In genomic region chr15:11436709-11437280, GRCm38 (mm10) we compare ENCODE assay signal across 20 mouse cellular contexts. TPM values are rescaled to one million over a fixed set of nuclear protein-coding genes. Genes with fewer than 3 reads are reported as not detected.
DNase-seq lines count a peak whose midpoint lies in the region; ATAC-seq and TF ChIP-seq lines count a peak whose summit lies in the region.
"Had no signal": no experiment of that assay in that cellular context is flagged by ENCODE, and none has a peak within 500 bp of the region (broad histone marks: within the 10 kb centered on the region; RNA-seq: fewer than 3 reads in every experiment).

No protein-coding gene starts in this region.

- dilution Hi-C loops in CH12.LX (cut with MboI; ENCODE audit: extremely low pct_ligation_motif_present, extremely low pct_unique_long_range_greater_than_20kb, low sequenced_read_pairs): no loop called here

- no peak for ATAC-seq in heart, embryonic 11.5 days (replicated peaks; ENCODE audit: insufficient number of reproducible peaks, low FRiP score, low TSS enrichment)
- ATAC-seq in Patski: no peak
- ATAC-seq: forebrain, embryonic 15.5 days; liver, postnatal 0 days had no signal

- TF ChIP-seq POLR2A in CH12.LX (IDR thresholded peaks at IDR 0.05; ENCODE audit: low read depth, low read length): no peak

- no peak overlapping the region for H3K9ac ChIP-seq in heart, embryonic 11.5 days (ENCODE audit: low read depth, low read length)
- H3K9ac ChIP-seq in CH12.LX (ENCODE audit: insufficient read depth, low read depth): no peak overlapping the region
- H3K9ac ChIP-seq: forebrain, embryonic 15.5 days; liver, postnatal 0 days; neural tube, embryonic 12.5 days had no signal

- 90% methylated on average over 15 of the region's 15 CpGs for WGBS in heart, embryonic 11.5 days (ENCODE audit: insufficient replicate concordance)

- in situ Hi-C loops in CH12.LX (cut with MboI; ENCODE audit: low pct_ligation_motif_present, low pct_unique_long_range_greater_than_20kb, low sequenced_read_pairs) (no loop called here), Patski (cut with MboI; ENCODE audit: low pct_unique_long_range_greater_than_20kb) (no loop called here)

- CTCF ChIA-PET in Patski (lab: Charles Lee): no interaction called here

- no peaks in the 10 kb centered on the region for H3K79me2 ChIP-seq in CH12.LX (replicated peaks; ENCODE audit: control insufficient read depth, extremely low read depth, insufficient read depth, poor library complexity, severe bottlenecking)

- no peaks in the 10 kb centered on the region for H3K4me1 ChIP-seq in heart, embryonic 11.5 days (ENCODE audit: control insufficient read depth, insufficient read depth, low read length)
- H3K4me1 ChIP-seq in CH12.LX (ENCODE audit: control insufficient read depth in 1 of 2, insufficient read depth in 2 of 2): peaks cover 0 to 4% of the 10 kb centered on the region in 2 experiments; a peak in 1 of 4 replicates
- H3K4me1 ChIP-seq: embryonic facial prominence, embryonic 10.5 days; forebrain, embryonic 15.5 days; neural tube, embryonic 12.5 days had no signal

- TF ChIP-seq CTCF in CH12.LX (conservative IDR thresholded peaks at IDR 0.05 in 1 of 2, IDR thresholded peaks at IDR 0.05 in 1 of 2; ENCODE audit: low read depth in 2 of 2, low read length in 2 of 2) (0 out of 4 replicates have a peak, but pooled peaks of 1 of the 2 experiments have one; percentile 1), Patski (IDR thresholded peaks at IDR 0.05) (peak; percentile 17)

- no peaks in the 10 kb centered on the region for H3K36me3 ChIP-seq in heart, embryonic 11.5 days (ENCODE audit: control insufficient read depth, insufficient read depth, low read length)
- no peaks in the 10 kb centered on the region for H3K36me3 ChIP-seq in CH12.LX (replicated peaks in 1 of 2; ENCODE audit: control insufficient read depth in 1 of 2, insufficient read depth in 1 of 2, low read length in 1 of 2)
- H3K36me3 ChIP-seq: embryonic facial prominence, embryonic 10.5 days; forebrain, embryonic 15.5 days; G1E; neural tube, embryonic 12.5 days had no signal

- TF ChIP-seq EP300 in CH12.LX (IDR thresholded peaks at IDR 0.05; ENCODE audit: low read length): no peak

- no peaks in the 10 kb centered on the region for H3K27me3 ChIP-seq in heart, embryonic 11.5 days (ENCODE audit: control insufficient read depth, insufficient read depth, low read length)
- H3K27me3 ChIP-seq in CH12.LX (replicated peaks) (no peaks in the 10 kb centered on the region), Patski (peaks cover 4% of the 10 kb centered on the region)
- H3K27me3 ChIP-seq: forebrain, embryonic 15.5 days; neural tube, embryonic 12.5 days had no signal

- H3K27ac ChIP-seq in heart, embryonic 11.5 days (ENCODE audit: low read depth, low read length): no peak overlapping the region
- H3K27ac ChIP-seq in CH12.LX (ENCODE audit: insufficient read depth, low read depth): no peak overlapping the region
- H3K27ac ChIP-seq: embryonic facial prominence, embryonic 10.5 days; forebrain, embryonic 15.5 days; neural tube, embryonic 12.5 days; stomach, postnatal 0 days had no signal

- POLR2A ChIA-PET in Patski (lab: Charles Lee): no interaction called here

- no peak for TF ChIP-seq RAD21 in CH12.LX (IDR thresholded peaks at IDR 0.05; ENCODE audit: low read depth, low read length)

- peak; percentile 31 to 39 for DNase-seq in heart, adult 9 months (ENCODE audit: low spot score in 2 of 2)
- DNase-seq in CH12.LX (ENCODE audit: extremely low read depth) (peak; percentile 6), Patski (ENCODE audit: low read depth, low spot score) (no peak)
- DNase-seq in heart, postnatal 14 days: peak; percentile 9 to 15
- no peak for DNase-seq in frontal cortex, postnatal 10 days (ENCODE audit: low spot score in 2 of 2)
- DNase-seq in embryo, embryonic 10.5 days (ENCODE audit: low spot score): no peak
- DNase-seq: adrenal gland, adult 8-10 months; cerebellum, postnatal 36 days; kidney, adult 8-10 months; liver; liver, postnatal 0 days; lung, postnatal 36 days; right cerebral cortex, postnatal 14 days; thymus, postnatal 14 days had no signal

- H3K4me3 ChIP-seq in heart, embryonic 11.5 days (ENCODE audit: low read depth, low read length): no peak overlapping the region
- H3K4me3 ChIP-seq in CH12.LX (replicated peaks in 1 of 3; ENCODE audit: low read depth in 2 of 3, low read length in 2 of 3, poor library complexity in 1 of 3): no peak overlapping the region
- H3K4me3 ChIP-seq: embryonic facial prominence, embryonic 10.5 days; forebrain, embryonic 15.5 days; neural tube, embryonic 12.5 days had no signal

- intact Hi-C loops in heart, postnatal 14 days (cut with DNase I): no loop called here

- H3K4me2 ChIP-seq in heart, embryonic 11.5 days: no peak overlapping the region
- no peak overlapping the region for H3K4me2 ChIP-seq in CH12.LX (ENCODE audit: insufficient read depth, low read depth, poor library complexity, severe bottlenecking)
- H3K4me2 ChIP-seq: forebrain, embryonic 15.5 days; neural tube, embryonic 12.5 days had no signal

- 0 out of 2 replicates have a peak, but pooled peaks cover 2% of the 10 kb centered on the region for H3K9me3 ChIP-seq in heart, embryonic 11.5 days (replicated peaks; ENCODE audit: control insufficient read depth, low read length)
- peaks cover under 1% of the 10 kb centered on the region for H3K9me3 ChIP-seq in CH12.LX (replicated peaks; ENCODE audit: low read length)
- H3K9me3 ChIP-seq: embryonic facial prominence, embryonic 10.5 days; forebrain, embryonic 15.5 days; G1E; neural tube, embryonic 12.5 days had no signal

TF ChIP-seq in CH12.LX, 34 proteins besides CTCF, POLR2A, EP300 and RAD21:
- TF ChIP-seq MAFK (IDR thresholded peaks at IDR 0.05; ENCODE audit: insufficient replicate concordance, low read length): peak; percentile 90
- TF ChIP-seq GABPA (IDR thresholded peaks at IDR 0.05; ENCODE audit: insufficient replicate concordance, low read depth, low read length): no peak

RNA-seq across cellular contexts. Expression of gene Tars, which starts 37.3 kb away (rescaled TPM):
- polyA plus RNA-seq in heart, embryonic 11.5 days (2014; fragmentation: Nextera tagmentation; extraction: Ambion mirVana): 51.6 and 52.0 TPM in 2 replicates
- total RNA-seq in CH12.LX (2012; rRNA removed): 107 and 114 TPM in 2 replicates
- 217 and 256 TPM in 2 replicates for total RNA-seq in CH12.LX (2014; rRNA removed)
- polyA plus RNA-seq in CH12.LX (2012; ENCODE audit: insufficient read length, low read depth): 189 and 214 TPM in 2 replicates
- 74.1 TPM for polyA plus RNA-seq in Patski (2021)
- 10 to 100 TPM; 18.9 to 23.6 TPM for total RNA-seq in heart, postnatal 14 days (2021)

Comparison
In these comparisons a context has a peak if more than half of its experiments do, and no peak if none do; other contexts are left out.
1. DNase-seq: peak in heart, adult 9 months (2 of 2), CH12.LX (single experiment) and heart, postnatal 14 days (2 of 2); none in Patski (single experiment), frontal cortex, postnatal 10 days (0 of 2) and embryo, embryonic 10.5 days (single experiment).